Mouse (Mus musculus): ENCODE measurements around the gene Rfpl4b.
"Not testable (repeated sequence)": the region's sequence is repeated elsewhere in the genome, so short reads cannot be mapped to it uniquely, and the experiment has no call there.

The Rfpl4b gene

DNA sequence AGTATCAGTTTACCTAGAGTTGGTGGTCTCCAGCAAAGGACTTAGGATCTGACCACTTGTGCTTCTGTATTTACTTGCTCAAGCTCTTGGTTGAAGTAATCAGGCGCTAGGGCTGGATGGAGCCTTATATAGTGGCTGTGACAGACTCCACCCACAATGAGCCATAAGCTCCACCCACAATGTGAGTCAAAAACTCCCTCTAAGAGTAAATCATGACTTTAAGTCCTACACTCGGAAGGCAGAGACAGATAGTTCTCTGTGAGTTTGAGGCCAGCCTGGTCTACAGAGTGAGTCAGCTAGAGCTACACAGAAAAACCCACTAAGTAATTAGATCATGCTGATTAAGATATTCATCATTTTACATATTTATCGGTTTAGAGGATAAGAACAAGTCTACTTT lies at the start of gene Rfpl4b:
Rfpl4b (minus strand) TSS at position 101 of the 400 bp plus-strand sequence.
- no peak for DNase-seq (ENCODE audit: low read depth, low spot score)

DNA sequence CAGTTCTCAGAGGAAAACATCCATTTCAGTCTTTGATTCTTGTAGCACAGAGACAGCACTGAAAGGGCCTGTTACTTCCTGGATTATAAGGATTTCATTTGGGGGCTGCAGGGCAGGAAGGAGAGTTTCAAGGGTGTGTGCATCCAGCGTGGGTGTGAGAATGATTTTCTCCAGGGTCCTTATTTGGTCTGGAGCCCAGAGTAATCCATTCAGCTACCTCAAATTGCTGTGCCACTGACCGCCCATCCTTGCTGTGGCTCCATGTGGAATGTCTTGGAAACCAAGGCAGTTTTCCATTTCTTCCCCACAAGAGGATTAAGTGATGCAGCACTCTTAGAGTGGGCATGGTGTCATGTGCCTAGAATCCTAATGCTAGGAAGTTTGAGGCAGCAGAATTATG lies 33.6 kb upstream of the Rfpl4b start:
- DNase-seq (ENCODE audit: low read depth, low spot score): no peak

DNA sequence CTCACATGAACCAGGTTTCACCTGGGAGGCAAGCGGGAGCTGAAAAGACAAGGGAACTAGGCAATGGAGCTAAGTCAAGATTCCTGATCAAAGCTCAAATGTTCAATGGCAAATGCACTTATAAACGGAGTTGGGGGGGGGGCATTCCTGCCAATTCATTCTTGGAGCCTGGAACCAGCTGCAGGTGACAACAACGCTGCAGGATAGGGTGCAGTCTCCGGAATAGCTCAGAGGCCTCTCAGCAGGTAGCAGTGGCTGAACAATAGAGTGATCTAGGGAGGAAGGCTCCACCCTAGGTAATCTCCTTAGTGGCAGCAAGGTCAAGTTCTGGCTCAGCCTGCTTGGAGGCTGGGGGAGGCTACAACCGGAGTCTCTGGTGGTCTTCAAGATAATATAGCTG lies 28.4 kb upstream of the Rfpl4b start:
- not testable (repeated sequence) for DNase-seq (ENCODE audit: low read depth, low spot score)

DNA sequence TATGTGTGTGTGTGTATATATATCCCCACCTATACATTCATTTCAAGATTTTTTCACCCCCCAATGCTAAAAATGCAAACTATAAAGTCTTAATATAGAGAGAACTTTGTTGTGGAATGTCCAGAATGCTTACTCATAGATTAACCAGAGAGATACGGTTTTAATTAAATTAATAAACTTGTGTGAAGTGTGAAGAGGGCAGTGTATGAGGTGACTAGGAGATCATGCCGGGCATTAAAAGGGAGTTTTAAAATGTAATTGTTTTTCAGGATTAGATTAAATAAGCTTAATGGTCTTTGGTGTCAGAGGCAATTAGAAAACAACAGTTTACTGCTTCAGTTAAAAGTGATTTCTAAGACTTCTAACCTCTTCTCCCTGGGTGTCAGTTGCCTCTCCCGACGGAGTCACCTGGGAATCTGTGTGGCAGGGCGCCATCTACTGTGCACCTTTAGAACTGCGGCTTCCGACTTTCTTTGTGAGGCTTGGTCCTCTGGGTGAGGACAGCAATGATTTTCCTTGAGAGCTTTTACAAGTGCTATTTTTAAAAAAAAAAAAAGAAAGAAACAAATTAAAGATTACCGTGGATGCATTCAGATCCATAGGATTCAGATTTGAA lies 27.4 kb upstream of the Rfpl4b start:
- DNase-seq (ENCODE audit: low read depth, low spot score): peak; percentile 48

DNA sequence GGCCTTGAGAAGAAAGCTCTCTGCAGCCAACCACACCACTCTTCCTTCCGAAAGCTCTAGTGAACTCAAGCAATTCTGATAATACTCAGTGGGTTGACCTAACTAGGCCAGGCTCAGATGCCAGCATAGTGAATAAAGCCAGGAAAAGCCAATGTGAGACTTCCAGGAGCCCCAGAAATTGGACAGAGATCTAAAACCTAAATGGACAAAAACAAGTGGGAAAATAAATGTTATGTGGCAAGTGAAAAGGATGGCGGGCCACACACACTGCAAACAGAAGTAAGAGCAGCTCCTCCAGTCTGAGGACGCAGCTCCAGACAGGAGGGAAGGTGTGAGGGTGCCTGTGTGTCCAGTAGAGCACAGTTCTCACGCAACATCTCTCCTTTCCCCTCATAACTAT lies 26.7 kb upstream of the Rfpl4b start:
- DNase-seq (ENCODE audit: low read depth, low spot score): no peak

DNA sequence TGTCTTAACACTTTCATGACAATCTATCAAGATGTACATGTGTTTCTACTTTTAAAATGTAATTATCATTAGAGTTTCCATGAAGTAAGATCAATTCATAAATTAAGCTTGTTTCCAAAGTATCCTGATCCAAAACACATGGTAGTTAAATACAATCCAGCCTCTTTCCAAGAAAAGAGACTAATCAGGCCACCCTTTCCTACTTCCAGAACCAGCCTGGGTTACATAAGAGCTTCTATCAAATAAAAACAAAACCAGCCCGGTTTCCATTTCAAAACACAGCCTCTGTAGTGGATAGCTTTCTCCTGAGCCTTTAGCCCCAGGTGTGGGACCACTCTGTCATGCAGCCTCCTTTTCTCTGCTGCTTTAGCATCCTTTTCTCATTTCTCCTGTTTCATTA lies 2.2 kb upstream of the Rfpl4b start:
- DNase-seq (ENCODE audit: low read depth, low spot score): no peak

DNA sequence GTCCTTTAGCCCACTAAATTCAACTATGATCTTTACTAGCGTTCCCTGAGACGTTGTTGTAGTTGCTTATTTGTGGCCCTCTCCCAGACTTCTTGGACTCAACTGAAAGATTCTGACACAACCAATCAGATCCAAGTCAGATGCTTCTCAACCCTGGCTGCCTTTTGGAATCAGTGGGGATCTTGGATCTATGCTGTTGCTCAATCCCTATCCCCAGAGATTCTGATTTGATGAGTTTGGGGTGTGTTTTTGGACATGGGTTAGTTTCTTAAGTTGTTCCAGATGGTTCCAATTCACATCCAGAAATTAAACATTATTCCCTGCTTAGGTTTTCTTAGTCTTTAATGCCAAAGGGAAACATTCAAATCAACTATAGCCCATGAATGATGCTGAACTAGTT lies 15.5 kb downstream of the Rfpl4b start:
- no peak for DNase-seq (ENCODE audit: low read depth, low spot score)

DNA sequence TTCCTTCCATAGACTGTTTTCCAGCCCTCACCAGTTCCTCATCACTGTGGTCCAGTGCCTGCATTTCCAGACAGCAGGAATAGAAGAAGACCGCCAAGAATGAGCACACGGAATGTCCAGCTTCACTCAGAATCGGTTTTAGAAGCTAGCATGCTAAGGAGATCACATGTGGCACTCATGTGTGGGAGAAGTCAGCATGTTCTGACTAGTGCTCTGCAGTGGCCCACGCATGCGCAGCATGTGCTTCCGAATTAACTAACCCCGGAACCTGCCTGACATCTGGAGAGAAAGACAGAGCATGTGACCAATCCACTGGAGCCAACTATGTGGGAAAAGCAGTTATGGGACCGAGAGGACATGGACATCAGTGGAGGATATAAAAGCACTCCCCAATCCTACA lies 17.5 kb downstream of the Rfpl4b start:
- no peak for DNase-seq (ENCODE audit: low read depth, low spot score)

DNA sequence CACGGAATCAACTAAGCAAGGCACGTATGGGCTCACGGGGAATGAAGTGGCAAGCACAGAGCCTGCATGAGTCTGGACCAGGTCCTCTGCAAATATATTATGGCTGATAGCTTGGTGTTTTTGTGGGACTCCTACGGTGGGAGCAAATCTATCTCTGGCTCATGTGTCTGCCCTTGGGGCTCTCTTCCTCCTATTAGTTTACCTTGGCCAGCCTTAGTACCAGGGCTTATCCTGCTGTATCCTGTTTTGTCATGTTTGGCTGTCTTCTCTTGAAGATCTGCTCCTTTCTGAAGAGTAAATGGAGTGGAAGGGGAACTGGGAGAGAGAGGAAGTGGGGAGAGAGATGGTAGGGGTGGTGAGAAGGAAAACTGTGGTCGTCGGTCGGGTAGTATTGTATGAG lies 18.3 kb downstream of the Rfpl4b start:
- no peak for DNase-seq (ENCODE audit: low read depth, low spot score)

DNA sequence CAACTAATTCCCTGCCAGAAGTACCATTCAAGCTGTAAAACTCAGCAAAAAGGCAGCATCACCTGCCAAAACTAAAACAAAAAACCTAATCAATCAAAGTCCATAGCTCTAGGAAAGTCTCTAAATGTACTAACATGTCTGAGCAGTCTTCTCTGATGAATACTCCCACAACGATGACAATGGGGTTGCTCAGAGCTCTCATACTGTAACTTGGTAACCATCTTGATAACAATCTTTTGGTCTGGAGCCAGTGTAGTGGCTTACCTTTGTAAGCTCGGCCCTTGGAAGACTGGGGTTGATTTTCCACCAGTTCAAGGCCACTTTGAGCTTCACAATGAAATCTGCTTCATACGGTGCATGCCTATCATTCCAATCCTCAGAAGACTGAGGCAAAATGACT lies 33.0 kb downstream of the Rfpl4b start:
- DNase-seq (ENCODE audit: low read depth, low spot score): no peak

Measured in A20 (cell line).